In genomic region chr3:95063741-95064140, GRCm38 (mm10) we compare ENCODE assay signal across 18 mouse cellular contexts.
"Had no signal": no experiment of that assay in that cellular context is flagged by ENCODE, and none has a peak within 500 bp of the region (broad histone marks: within the 10 kb centered on the region; RNA-seq: fewer than 3 reads in every experiment).

No protein-coding gene starts in this region.

- H3K27ac ChIP-seq: midbrain, embryonic 10.5 days; midbrain, embryonic 13.5 days; midbrain, embryonic 15.5 days; neural tube, embryonic 13.5 days; neural tube, embryonic 15.5 days had no signal

- ATAC-seq: midbrain, embryonic 13.5 days; midbrain, embryonic 15.5 days had no signal

- H3K9ac ChIP-seq: lung, embryonic 14.5 days; midbrain, embryonic 13.5 days; midbrain, embryonic 15.5 days; neural tube, embryonic 13.5 days; neural tube, embryonic 15.5 days had no signal

- DNase-seq: lung, adult 18-20 months; lung, embryonic 14.5 days; lung, postnatal 10 days; lung, postnatal 4 days; retina, postnatal 1 day; right cerebral cortex, adult 18-20 months; right cerebral cortex, postnatal 25 days; right cerebral cortex, postnatal 4 days; spleen, adult 18-20 months; thymus, adult 18-20 months; thymus, postnatal 25 days; thymus, postnatal 4 days had no signal

- H3K4me2 ChIP-seq: lung, embryonic 14.5 days; midbrain, embryonic 13.5 days; midbrain, embryonic 15.5 days; neural tube, embryonic 13.5 days; neural tube, embryonic 15.5 days had no signal

- H3K27me3 ChIP-seq: midbrain, embryonic 13.5 days; midbrain, embryonic 15.5 days; neural tube, embryonic 13.5 days; neural tube, embryonic 15.5 days had no signal

- H3K4me1 ChIP-seq: midbrain, embryonic 10.5 days; midbrain, embryonic 13.5 days; midbrain, embryonic 15.5 days; neural tube, embryonic 13.5 days; neural tube, embryonic 15.5 days had no signal

- H3K4me3 ChIP-seq: midbrain, embryonic 10.5 days; midbrain, embryonic 13.5 days; midbrain, embryonic 15.5 days; myocyte; neural tube, embryonic 13.5 days; neural tube, embryonic 15.5 days had no signal

- H3K9me3 ChIP-seq: midbrain, embryonic 10.5 days; midbrain, embryonic 13.5 days; midbrain, embryonic 15.5 days; neural tube, embryonic 13.5 days; neural tube, embryonic 15.5 days had no signal
